Mouse (Mus musculus) heart, embryonic 10.5 days (tissue): ENCODE results near the gene Kcnip4. TPM values are rescaled to one million over a fixed set of nuclear protein-coding genes. Genes with fewer than 3 reads are reported as not detected.
A peak's percentile ranks its signal among the peaks of the same experiment; 100 is the strongest.

Experiments
- DNase-seq: peaks from one replicate; pipeline ENCODE4 v3.0.0-alpha.2; 2017; ENCODE audit warnings: low spot score
- H3K27ac ChIP-seq: fragments of 300-500 bp; sonication (generic); 2 replicates; pipeline ENCODE4 v1.5.1; 2016; ENCODE audit warnings: mild to moderate bottlenecking
- H3K27me3 ChIP-seq: fragments of 300-500 bp; sonication (generic); 2 replicates; pipeline ENCODE4 v1.6.1; 2016; ENCODE audit warnings: mild to moderate bottlenecking; ENCODE audit not compliant: poor library complexity, insufficient read depth, severe bottlenecking
- H3K36me3 ChIP-seq: fragments of 300-500 bp; sonication (generic); 2 replicates; pipeline ENCODE4 v1.6.1; 2016; ENCODE audit warnings: mild to moderate bottlenecking, moderate library complexity
- H3K4me1 ChIP-seq: fragments of 300-500 bp; sonication (generic); 2 replicates; pipeline ENCODE4 v1.6.1; 2016; ENCODE audit warnings: mild to moderate bottlenecking
- H3K4me3 ChIP-seq: fragments of 300-500 bp; sonication (generic); 2 replicates; pipeline ENCODE4 v1.5.1; 2016; ENCODE audit warnings: mild to moderate bottlenecking, moderate library complexity
- H3K9me3 ChIP-seq: fragments of 300-500 bp; sonication (generic); 2 replicates; pipeline ENCODE4 v1.6.1; 2016; ENCODE audit warnings: mild to moderate bottlenecking, moderate library complexity
- WGBS: fragments of 180-500 bp; shearing (Covaris S2); methylation state at CpG from one replicate; pipeline ENCODE4 v1.1.7; 2016; 5-methylcytosine and 5-hydroxymethylcytosine counted together
- polyA plus RNA-seq: library from polyadenylated mRNA; unstranded; fragments of >200 nt; fragmentation: Nextera tagmentation; extraction: Ambion mirVana; gene quantifications from 2 replicates; pipeline ENCODE4 v1.2.1, GENCODE M21; 2016

The Kcnip4 gene
- polyA plus RNA-seq, 1 experiment from 2014 or later: 0.62 TPM

GRCm38 (mm10) chr5:48889395-48890194 is 635.1 kb downstream of the Kcnip4 start:
- no peak for DNase-seq
- no peaks in the 10 kb centered on the region for H3K27me3 ChIP-seq
- no peak overlapping the region for H3K27ac ChIP-seq
- no peaks in the 10 kb centered on the region for H3K9me3 ChIP-seq
- 10% methylated on average over 18 of the region's 18 CpGs for WGBS
- no peaks in the 10 kb centered on the region for H3K36me3 ChIP-seq
- H3K4me3 ChIP-seq: peak overlapping the region; percentile 50
- peaks cover 4% of the 10 kb centered on the region; the same call in 1 of the 2 replicates for H3K4me1 ChIP-seq

GRCm38 (mm10) chr5:48878081-48878480 is 646.6 kb downstream of the Kcnip4 start:
- Histone ChIP-seq H3K36me3 (no peaks in the 10 kb centered on the region), H3K27me3 (no peaks in the 10 kb centered on the region), H3K4me3 (no peak overlapping the region), H3K27ac (no peak overlapping the region), H3K9me3 (no peaks in the 10 kb centered on the region), H3K4me1 (no peaks in the 10 kb centered on the region)
- no peak for DNase-seq
- WGBS: 68% methylated on average over 2 of the region's 2 CpGs

DNA sequence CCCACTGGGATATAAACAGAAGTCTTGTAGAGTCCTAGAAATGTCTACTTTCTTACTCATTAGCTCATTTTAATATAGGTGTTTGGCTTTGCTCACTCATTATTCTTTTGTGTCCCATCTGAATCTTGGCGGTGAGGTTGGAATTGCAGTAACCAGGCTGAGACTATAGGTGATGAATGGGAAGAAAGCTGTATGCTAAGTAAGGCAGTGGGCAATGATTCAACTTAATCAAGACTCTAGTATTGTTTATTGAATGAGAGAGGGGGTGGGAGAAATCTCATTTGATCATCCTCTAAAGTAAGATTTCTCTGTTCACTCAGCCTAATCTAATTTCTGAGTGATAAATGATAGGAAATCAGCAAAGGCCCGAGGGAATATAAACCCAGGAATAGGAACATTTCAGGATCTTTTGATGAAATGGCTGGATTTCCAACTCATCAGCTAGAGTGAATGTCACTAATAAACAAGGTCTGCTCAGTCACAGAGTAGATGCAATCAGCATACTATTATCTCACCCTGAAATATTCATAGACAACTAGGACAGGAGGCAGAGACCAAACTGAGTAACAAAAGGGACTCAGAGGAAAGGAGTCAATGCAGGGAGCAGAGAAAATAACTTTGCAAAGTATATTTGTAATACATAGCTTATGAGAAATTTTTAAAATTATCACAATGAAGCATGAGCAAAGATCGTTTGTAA is 660.3 kb downstream of the Kcnip4 start:
- Histone ChIP-seq H3K27ac (no peak overlapping the region), H3K36me3 (no peaks in the 10 kb centered on the region), H3K9me3 (no peaks in the 10 kb centered on the region), H3K4me3 (no peak overlapping the region), H3K4me1 (no peaks in the 10 kb centered on the region), H3K27me3 (no peaks in the 10 kb centered on the region)
- no peak for DNase-seq
- WGBS: 64% methylated on average over 3 of the region's 3 CpGs

DNA sequence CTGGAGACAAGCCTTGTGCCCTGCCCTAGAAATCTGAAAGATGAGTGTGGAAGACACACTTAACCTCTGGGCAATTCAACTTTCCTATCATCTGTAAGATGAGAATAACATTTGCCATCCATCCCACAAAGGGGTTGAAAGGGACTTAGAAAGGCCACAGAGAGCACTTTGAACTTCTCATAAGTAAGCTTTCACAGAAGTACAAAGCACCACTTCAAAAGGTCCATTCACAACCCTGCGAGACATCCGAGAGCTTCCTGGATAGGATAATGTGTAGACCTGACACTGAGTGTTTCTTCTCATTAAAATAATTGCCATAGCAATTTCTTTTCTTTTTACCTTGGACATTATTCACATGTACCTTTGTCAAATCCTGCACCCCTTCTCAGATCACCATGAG is 683.7 kb downstream of the Kcnip4 start:
- Histone ChIP-seq H3K36me3 (no peaks in the 10 kb centered on the region), H3K4me3 (no peak overlapping the region), H3K27ac (no peak overlapping the region), H3K4me1 (no peaks in the 10 kb centered on the region), H3K27me3 (no peaks in the 10 kb centered on the region), H3K9me3 (no peaks in the 10 kb centered on the region)
- WGBS: 78% methylated on average over 2 of the region's 2 CpGs
- no peak for DNase-seq

DNA sequence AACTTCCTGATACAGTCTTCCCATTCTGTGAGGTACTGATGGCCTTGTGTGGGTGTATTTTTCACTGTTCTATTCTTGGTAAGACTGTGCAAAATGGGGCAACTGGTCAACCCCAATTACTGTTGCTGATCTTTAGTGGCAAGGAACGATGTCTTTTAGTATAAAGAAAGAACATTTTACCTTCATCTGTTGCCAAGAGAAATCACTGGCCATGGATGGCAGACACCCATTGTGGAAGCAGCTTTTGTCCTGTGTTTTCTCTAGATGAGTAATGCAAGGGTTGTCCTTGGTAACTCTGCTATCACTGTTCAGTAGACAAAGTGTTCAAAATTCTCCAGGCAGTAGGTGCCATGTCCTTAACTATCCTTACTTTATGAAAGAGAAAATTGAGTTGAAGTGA is 729.2 kb downstream of the Kcnip4 start:
- no peak for DNase-seq
- Histone ChIP-seq H3K27me3 (no peaks in the 10 kb centered on the region), H3K27ac (no peak overlapping the region), H3K9me3 (no peaks in the 10 kb centered on the region), H3K4me3 (no peak overlapping the region), H3K4me1 (no peaks in the 10 kb centered on the region), H3K36me3 (no peaks in the 10 kb centered on the region)
- 74% methylated on average over 1 of the region's 1 CpGs for WGBS

GRCm38 (mm10) chr5:48779376-48779775 is 745.3 kb downstream of the Kcnip4 start:
- Histone ChIP-seq H3K9me3 (no peaks in the 10 kb centered on the region), H3K4me1 (no peaks in the 10 kb centered on the region), H3K36me3 (no peaks in the 10 kb centered on the region), H3K27ac (no peak overlapping the region), H3K27me3 (no peaks in the 10 kb centered on the region), H3K4me3 (no peak overlapping the region)
- WGBS: 62% methylated on average over 1 of the region's 1 CpGs
- no peak for DNase-seq

DNA sequence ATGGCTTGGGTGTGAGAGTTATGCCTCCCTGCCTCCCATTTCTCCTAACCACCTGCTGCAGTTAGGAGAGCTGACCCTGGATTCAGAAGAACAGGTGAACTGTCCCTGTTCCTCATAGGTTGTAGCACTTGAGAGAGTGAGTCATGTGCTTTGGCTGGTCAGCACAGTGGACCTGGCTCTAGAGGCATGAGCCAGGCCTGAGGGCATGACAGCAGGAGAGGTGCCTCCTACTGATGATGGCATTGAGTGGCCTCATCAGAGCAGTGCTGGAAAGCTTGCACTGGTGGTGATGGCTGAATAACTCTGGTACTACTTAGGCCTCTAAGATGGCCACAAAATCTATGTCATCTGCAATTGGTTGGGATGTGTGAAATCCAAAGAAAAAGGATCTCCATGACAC is 776.1 kb downstream of the Kcnip4 start:
- Histone ChIP-seq H3K9me3 (no peaks in the 10 kb centered on the region), H3K4me1 (no peaks in the 10 kb centered on the region), H3K4me3 (no peak overlapping the region), H3K36me3 (no peaks in the 10 kb centered on the region), H3K27me3 (no peaks in the 10 kb centered on the region), H3K27ac (no peak overlapping the region)
- DNase-seq: no peak

DNA sequence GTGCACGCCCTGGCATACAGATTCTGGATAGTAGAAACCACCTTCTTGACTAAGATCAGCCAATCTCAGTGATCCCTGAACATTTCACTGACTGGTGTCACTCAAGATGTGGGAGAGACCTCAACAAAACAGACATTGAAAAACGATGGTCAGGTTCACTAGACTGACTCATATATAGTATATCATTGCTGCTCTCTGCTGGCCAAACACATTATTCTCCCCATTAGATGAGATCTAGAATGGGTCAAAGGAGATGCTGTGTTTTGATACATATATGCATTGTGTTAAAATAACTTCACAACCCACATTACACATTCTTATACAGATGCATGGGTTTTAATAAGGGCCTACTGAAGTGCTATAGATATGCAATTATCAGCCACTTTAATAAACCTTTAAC is 787.1 kb downstream of the Kcnip4 start:
- 57% methylated on average over 2 of the region's 2 CpGs for WGBS
- no peaks in the 10 kb centered on the region for H3K27me3 ChIP-seq
- no peaks in the 10 kb centered on the region for H3K4me1 ChIP-seq
- H3K27ac ChIP-seq: no peak overlapping the region
- H3K36me3 ChIP-seq: no peaks in the 10 kb centered on the region
- no peak overlapping the region for H3K4me3 ChIP-seq
- no peaks in the 10 kb centered on the region for H3K9me3 ChIP-seq
- no peak for DNase-seq

DNA sequence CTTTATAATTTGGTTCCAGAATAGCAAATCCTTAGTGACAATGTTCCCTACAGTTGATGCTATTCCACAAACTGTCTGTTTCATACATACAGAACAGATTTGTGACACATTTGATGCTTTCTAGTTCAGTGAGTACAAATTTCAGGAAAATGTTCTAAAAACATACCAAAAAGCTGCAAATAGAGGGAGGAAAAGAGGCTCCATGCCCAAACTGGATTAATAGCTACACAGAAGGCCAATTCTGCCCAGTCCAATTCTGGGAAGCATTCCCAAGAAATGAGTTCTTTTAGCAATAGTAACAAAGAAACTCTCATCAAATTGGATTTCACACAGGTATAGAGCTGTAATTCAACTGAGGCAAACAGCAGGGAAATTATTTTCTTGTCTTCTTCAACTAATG is 806.5 kb downstream of the Kcnip4 start:
- Histone ChIP-seq H3K27ac (no peak overlapping the region), H3K4me1 (no peaks in the 10 kb centered on the region), H3K36me3 (no peaks in the 10 kb centered on the region), H3K9me3 (no peaks in the 10 kb centered on the region), H3K27me3 (no peaks in the 10 kb centered on the region), H3K4me3 (no peak overlapping the region)
- no peak for DNase-seq

GRCm38 (mm10) chr5:48705997-48706396 is 818.7 kb downstream of the Kcnip4 start:
- no peak for DNase-seq
- Histone ChIP-seq H3K27ac (no peak overlapping the region), H3K4me1 (no peaks in the 10 kb centered on the region), H3K36me3 (no peaks in the 10 kb centered on the region), H3K27me3 (no peaks in the 10 kb centered on the region), H3K9me3 (no peaks in the 10 kb centered on the region), H3K4me3 (no peak overlapping the region)
- 88% methylated on average over 3 of the region's 3 CpGs for WGBS

- no peak for DNase-seq
- Histone ChIP-seq H3K27ac (no peak overlapping the region), H3K4me3 (no peak overlapping the region), H3K27me3 (no peaks in the 10 kb centered on the region), H3K4me1 (no peaks in the 10 kb centered on the region), H3K9me3 (no peaks in the 10 kb centered on the region), H3K36me3 (no peaks in the 10 kb centered on the region)
- WGBS: 83% methylated on average over 3 of the region's 3 CpGs
Measured at GRCm38 (mm10) chr5:48687068-48687467, 837.6 kb downstream of the Kcnip4 start.

GRCm38 (mm10) chr5:48679733-48680595 is 844.7 kb downstream of the Kcnip4 start:
- no peaks in the 10 kb centered on the region for H3K9me3 ChIP-seq
- no peak overlapping the region for H3K27ac ChIP-seq
- no peak overlapping the region for H3K4me3 ChIP-seq
- no peaks in the 10 kb centered on the region for H3K4me1 ChIP-seq
- DNase-seq: no peak
- H3K36me3 ChIP-seq: no peaks in the 10 kb centered on the region
- WGBS: 85% methylated on average over 8 of the region's 8 CpGs
- H3K27me3 ChIP-seq: no peaks in the 10 kb centered on the region

DNA sequence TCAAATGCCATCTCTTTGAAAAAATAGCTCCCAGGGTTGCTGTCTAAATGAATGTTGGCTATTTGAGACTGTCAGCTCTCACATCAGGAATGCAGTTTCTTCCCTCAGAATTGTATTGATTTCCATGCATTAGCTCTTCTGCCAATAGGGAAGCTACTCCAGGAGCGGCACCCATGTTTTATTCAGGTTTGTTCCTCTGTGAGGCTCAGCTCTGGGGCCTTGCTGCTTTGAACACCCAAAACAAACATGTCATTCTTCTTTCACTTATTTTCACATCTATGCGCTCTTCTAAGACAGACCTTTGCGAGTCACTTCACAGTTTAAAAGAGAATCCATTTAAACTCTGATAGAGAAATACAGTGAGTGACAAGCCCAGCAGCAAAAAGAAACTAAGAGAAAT is 862.2 kb downstream of the Kcnip4 start:
- 87% methylated on average over 3 of the region's 3 CpGs for WGBS
- H3K36me3 ChIP-seq: no peaks in the 10 kb centered on the region
- H3K27ac ChIP-seq: no peak overlapping the region
- H3K4me3 ChIP-seq: no peak overlapping the region
- no peak for DNase-seq
- no peaks in the 10 kb centered on the region for H3K27me3 ChIP-seq
- H3K9me3 ChIP-seq: no peaks in the 10 kb centered on the region
- H3K4me1 ChIP-seq: no peaks in the 10 kb centered on the region
